Mouse (Mus musculus): Measurements from ENCODE around the gene Arhgap31. TPM values are rescaled to one million over a fixed set of nuclear protein-coding genes. Genes with fewer than 3 reads are reported as not detected.

The Arhgap31 gene
- polyA plus RNA-seq, 1 experiment from 2014 or later = 17.3 TPM

DNA sequence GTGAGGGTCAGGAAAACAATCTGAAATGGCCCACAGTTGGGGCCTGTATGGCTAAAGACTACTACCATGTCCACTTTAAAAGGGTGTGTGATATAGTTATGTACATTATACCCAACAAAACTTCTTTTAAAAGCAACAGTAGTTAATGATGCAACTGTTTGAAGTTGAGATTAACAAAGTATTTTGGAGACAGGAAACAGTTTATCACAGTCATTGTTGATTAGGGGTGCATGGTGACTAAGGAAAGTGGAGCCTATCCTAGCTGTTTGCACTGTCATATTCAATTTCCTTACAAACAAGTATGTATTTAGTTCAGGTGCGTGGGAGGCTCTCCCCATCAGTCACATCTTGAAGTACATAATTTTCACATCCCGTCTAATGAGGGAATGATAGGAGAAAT lies 47.1 kb downstream of the Arhgap31 start:
- DNase-seq (ENCODE audit: low spot score) = no peak

DNA sequence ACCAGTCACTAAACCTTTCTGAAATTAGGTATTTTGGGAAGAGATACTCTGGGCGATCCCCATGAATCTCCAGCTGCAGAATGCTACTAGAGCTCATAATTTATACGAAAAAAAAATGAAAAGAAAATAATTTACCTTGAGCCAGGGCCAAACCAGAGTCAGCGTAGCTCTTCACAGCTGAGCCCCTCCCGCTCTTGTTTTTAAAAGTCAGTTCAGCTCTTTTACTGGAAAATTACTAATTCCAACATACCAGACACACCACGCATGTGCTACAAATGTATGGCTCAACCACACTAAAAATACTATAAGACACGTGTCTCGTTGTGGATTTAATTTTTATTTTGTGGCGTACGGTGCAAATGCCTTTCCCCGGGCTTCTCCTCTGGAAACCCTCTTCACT lies 50.5 kb downstream of the Arhgap31 start:
- 57% methylated on average over 10 of the region's 10 CpGs for WGBS
- no peaks in the 10 kb centered on the region for H3K9me3 ChIP-seq (ENCODE audit: control insufficient read depth, low read length)
- peak overlapping the region; percentile 13; the same call in 1 of the 2 replicates for H3K27ac ChIP-seq (replicated peaks; ENCODE audit: low read depth, low read length)
- ATAC-seq (ENCODE audit: low read depth) = 0 out of 2 replicates have a peak, but pooled peaks have one; percentile 26
- peaks cover 12% of the 10 kb centered on the region; the same call in 1 of the 2 replicates for H3K4me1 ChIP-seq (ENCODE audit: control insufficient read depth, insufficient read depth, low read length)
- H3K4me2 ChIP-seq (ENCODE audit: low read depth, low read length) = peak overlapping the region; percentile 2; the same call in 1 of the 2 replicates
- no peaks in the 10 kb centered on the region for H3K36me3 ChIP-seq (ENCODE audit: control insufficient read depth, insufficient read depth, low read length)
- no peak overlapping the region for H3K9ac ChIP-seq (ENCODE audit: low read depth, low read length)
- H3K4me3 ChIP-seq (ENCODE audit: low read depth, low read length) = no peak overlapping the region
- peak; percentile 76 for DNase-seq (ENCODE audit: low spot score)
- H3K27me3 ChIP-seq (replicated peaks; ENCODE audit: control insufficient read depth, insufficient read depth, low read length) = no peaks in the 10 kb centered on the region

More for the DNA sequence above, 47.1 kb downstream of the Arhgap31 start:
- H3K27ac ChIP-seq (replicated peaks; ENCODE audit: low read depth, low read length) = no peak overlapping the region
- no peak overlapping the region for H3K9ac ChIP-seq (ENCODE audit: low read depth, low read length)
- no peak overlapping the region for H3K4me2 ChIP-seq (ENCODE audit: low read depth, low read length)
- H3K36me3 ChIP-seq (ENCODE audit: control insufficient read depth, insufficient read depth, low read length) = no peaks in the 10 kb centered on the region
- no peaks in the 10 kb centered on the region for H3K9me3 ChIP-seq (ENCODE audit: control insufficient read depth, low read length)
- ATAC-seq (ENCODE audit: low read depth) = no peak
- H3K4me1 ChIP-seq (ENCODE audit: control insufficient read depth, insufficient read depth, low read length) = peaks cover 18% of the 10 kb centered on the region
- H3K4me3 ChIP-seq (ENCODE audit: low read depth, low read length) = no peak overlapping the region
- 84% methylated on average over 2 of the region's 2 CpGs for WGBS
- no peaks in the 10 kb centered on the region for H3K27me3 ChIP-seq (replicated peaks; ENCODE audit: control insufficient read depth, insufficient read depth, low read length)

DNA sequence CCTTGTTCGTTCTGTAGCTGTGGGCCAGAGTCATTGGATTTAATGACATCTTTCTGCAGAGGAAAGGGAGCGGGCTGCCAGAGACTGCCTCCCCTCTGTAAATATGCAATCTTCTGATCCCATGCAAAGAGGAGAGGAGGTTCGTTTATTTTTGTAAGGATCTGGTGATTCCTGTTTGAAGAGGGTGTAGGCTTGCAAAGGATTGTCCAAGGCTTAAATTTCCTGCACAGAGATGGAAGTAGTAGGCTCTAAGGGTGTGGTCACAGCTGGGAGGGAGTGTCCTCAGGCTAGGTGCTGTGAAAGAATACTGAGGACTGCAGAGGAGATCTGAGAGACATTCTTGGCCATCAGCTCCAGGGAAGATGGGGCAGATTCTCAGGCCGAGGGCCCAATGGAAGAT lies 58.8 kb downstream of the Arhgap31 start:
- no peaks in the 10 kb centered on the region for H3K36me3 ChIP-seq (ENCODE audit: control insufficient read depth, insufficient read depth, low read length)
- no peaks in the 10 kb centered on the region for H3K9me3 ChIP-seq (ENCODE audit: control insufficient read depth, low read length)
- ATAC-seq (ENCODE audit: low read depth) (peak; percentile 62), DNase-seq (ENCODE audit: low spot score) (peak; percentile 67)
- 33% methylated on average over 4 of the region's 4 CpGs for WGBS
- no peak overlapping the region for H3K4me3 ChIP-seq (ENCODE audit: low read depth, low read length)
- H3K27me3 ChIP-seq (replicated peaks; ENCODE audit: control insufficient read depth, insufficient read depth, low read length) = no peaks in the 10 kb centered on the region
- peaks cover 32% of the 10 kb centered on the region for H3K4me1 ChIP-seq (ENCODE audit: control insufficient read depth, insufficient read depth, low read length)
- H3K4me2 ChIP-seq (ENCODE audit: low read depth, low read length) = no peak overlapping the region
- H3K27ac ChIP-seq (replicated peaks; ENCODE audit: low read depth, low read length) = peak overlapping the region; percentile 71
- no peak overlapping the region for H3K9ac ChIP-seq (ENCODE audit: low read depth, low read length)

DNA sequence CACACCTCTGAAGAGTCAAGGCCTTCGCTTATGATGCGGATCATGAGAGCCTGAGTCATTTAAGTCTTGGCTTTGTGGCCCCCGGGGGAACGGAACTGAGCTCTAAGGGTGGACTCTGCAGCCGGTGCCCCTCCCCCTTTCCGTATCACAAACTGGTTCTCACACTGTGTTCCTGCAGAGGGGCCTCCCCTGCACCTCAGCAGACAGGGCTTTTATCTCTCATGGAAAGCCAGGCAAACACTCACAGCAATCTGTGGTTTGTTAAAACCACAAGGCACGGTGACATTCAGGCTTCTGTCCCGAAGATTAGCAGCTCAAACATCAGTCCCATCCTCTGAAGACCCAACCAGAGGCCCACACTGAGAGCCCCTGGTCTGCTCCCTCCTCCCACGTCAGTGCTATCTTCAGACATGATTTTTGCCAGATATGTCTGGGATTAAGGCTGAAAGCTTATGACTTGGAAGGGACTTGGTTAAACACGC lies 59.6 kb downstream of the Arhgap31 start:
- H3K4me3 ChIP-seq (ENCODE audit: low read depth, low read length) = no peak overlapping the region
- peak; percentile 64 for DNase-seq (ENCODE audit: low spot score)
- H3K27ac ChIP-seq (replicated peaks; ENCODE audit: low read depth, low read length) = peak overlapping the region; percentile 71
- peak; percentile 16; the same call in 1 of the 2 replicates for ATAC-seq (ENCODE audit: low read depth)
- 27% methylated on average over 10 of the region's 10 CpGs for WGBS
- no peaks in the 10 kb centered on the region for H3K9me3 ChIP-seq (ENCODE audit: control insufficient read depth, low read length)
- H3K4me1 ChIP-seq (ENCODE audit: control insufficient read depth, insufficient read depth, low read length) = peaks cover 32% of the 10 kb centered on the region
- H3K36me3 ChIP-seq (ENCODE audit: control insufficient read depth, insufficient read depth, low read length) = no peaks in the 10 kb centered on the region
- no peaks in the 10 kb centered on the region for H3K27me3 ChIP-seq (replicated peaks; ENCODE audit: control insufficient read depth, insufficient read depth, low read length)
- no peak overlapping the region for H3K9ac ChIP-seq (ENCODE audit: low read depth, low read length)
- no peak overlapping the region for H3K4me2 ChIP-seq (ENCODE audit: low read depth, low read length)

DNA sequence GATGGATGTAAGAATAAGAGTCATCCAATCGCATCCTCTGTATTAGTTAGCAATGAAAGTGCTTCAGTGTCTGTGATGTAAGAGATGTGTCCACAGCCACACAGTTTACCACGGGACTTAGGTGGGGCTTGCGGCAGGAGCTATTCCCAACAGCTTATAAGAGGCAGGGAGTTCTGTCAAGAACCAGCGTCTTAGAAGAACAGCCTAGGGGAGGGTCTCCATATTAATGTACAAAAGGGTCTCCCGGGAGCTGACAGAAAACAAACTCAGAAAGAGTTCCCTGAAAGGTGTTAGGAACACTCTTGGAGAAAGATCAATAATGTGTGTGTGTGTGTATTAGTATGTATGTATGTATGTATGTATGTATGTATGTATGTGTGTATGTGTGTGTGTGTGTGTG lies 60.4 kb downstream of the Arhgap31 start:
- 74% methylated on average over 5 of the region's 5 CpGs for WGBS
- H3K4me2 ChIP-seq (ENCODE audit: low read depth, low read length) = no peak overlapping the region
- H3K4me1 ChIP-seq (ENCODE audit: control insufficient read depth, insufficient read depth, low read length) = peaks cover 32% of the 10 kb centered on the region
- ATAC-seq (ENCODE audit: low read depth) = no peak
- no peaks in the 10 kb centered on the region for H3K27me3 ChIP-seq (replicated peaks; ENCODE audit: control insufficient read depth, insufficient read depth, low read length)
- no peak for DNase-seq (ENCODE audit: low spot score)
- no peak overlapping the region for H3K27ac ChIP-seq (replicated peaks; ENCODE audit: low read depth, low read length)
- no peak overlapping the region for H3K4me3 ChIP-seq (ENCODE audit: low read depth, low read length)
- no peaks in the 10 kb centered on the region for H3K36me3 ChIP-seq (ENCODE audit: control insufficient read depth, insufficient read depth, low read length)
- H3K9me3 ChIP-seq (ENCODE audit: control insufficient read depth, low read length) = no peaks in the 10 kb centered on the region
- H3K9ac ChIP-seq (ENCODE audit: low read depth, low read length) = no peak overlapping the region

DNA sequence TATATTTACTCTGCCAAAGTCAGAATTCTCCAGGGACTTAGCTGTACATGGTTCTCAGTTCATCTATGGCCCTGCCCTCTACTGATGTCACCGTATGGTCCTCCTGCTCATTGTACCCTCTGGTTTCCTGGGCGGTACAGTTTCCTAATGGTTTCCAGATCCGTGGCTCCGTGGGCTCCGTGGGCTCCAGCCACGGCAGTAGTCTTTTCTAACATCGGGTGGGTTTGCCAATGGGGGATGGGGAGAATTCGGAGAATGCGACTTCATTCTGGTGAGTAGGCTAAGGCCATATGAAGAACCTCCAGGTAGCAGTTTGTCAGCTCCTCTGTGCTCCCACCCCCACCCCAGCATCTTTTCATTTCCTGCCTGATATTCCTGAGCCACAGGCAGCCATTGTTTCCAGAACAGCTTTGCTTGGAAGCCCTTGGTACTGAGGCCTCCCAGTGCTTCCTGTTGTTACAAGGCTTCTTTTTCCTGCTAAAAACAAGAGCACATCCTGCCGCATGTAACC lies 61.3 kb downstream of the Arhgap31 start:
- 52% methylated on average over 10 of the region's 10 CpGs for WGBS
- ATAC-seq (ENCODE audit: low read depth) (no peak), DNase-seq (ENCODE audit: low spot score) (peak; percentile 66)
- H3K9ac ChIP-seq (ENCODE audit: low read depth, low read length) = no peak overlapping the region
- H3K9me3 ChIP-seq (ENCODE audit: control insufficient read depth, low read length) = no peaks in the 10 kb centered on the region
- peak overlapping the region; percentile 65 for H3K27ac ChIP-seq (replicated peaks; ENCODE audit: low read depth, low read length)
- H3K4me2 ChIP-seq (ENCODE audit: low read depth, low read length) = 0 out of 2 replicates have a peak overlapping the region, but pooled peaks have one; percentile 0
- H3K4me3 ChIP-seq (ENCODE audit: low read depth, low read length) = no peak overlapping the region
- peaks cover 32% of the 10 kb centered on the region for H3K4me1 ChIP-seq (ENCODE audit: control insufficient read depth, insufficient read depth, low read length)
- no peaks in the 10 kb centered on the region for H3K27me3 ChIP-seq (replicated peaks; ENCODE audit: control insufficient read depth, insufficient read depth, low read length)
- no peaks in the 10 kb centered on the region for H3K36me3 ChIP-seq (ENCODE audit: control insufficient read depth, insufficient read depth, low read length)

DNA sequence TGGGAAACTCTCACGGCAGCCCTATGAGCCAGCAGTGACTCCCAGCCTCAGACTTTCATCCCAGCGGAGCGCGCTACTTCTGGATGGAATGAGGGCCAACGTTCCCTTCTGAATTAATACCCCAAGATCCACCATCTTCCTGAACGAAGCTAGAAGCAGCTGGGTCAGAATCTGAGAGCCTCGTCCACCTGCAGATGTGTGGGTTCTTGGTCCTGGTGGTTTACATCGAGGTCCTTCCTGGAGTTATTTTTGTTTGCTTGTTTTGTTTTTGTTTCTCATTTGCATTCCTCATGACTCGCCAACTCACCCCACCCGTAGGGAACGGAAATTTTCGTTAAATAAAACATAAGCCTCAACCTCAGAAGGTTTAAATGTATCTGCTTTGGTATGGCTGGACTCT lies 61.8 kb downstream of the Arhgap31 start:
- 73% methylated on average over 12 of the region's 12 CpGs for WGBS
- H3K9ac ChIP-seq (ENCODE audit: low read depth, low read length) = no peak overlapping the region
- H3K4me2 ChIP-seq (ENCODE audit: low read depth, low read length) = 0 out of 2 replicates have a peak overlapping the region, but pooled peaks have one; percentile 0
- ATAC-seq (ENCODE audit: low read depth) (no peak), DNase-seq (ENCODE audit: low spot score) (no peak)
- no peak overlapping the region for H3K4me3 ChIP-seq (ENCODE audit: low read depth, low read length)
- H3K9me3 ChIP-seq (ENCODE audit: control insufficient read depth, low read length) = no peaks in the 10 kb centered on the region
- H3K27ac ChIP-seq (replicated peaks; ENCODE audit: low read depth, low read length) = peak overlapping the region; percentile 30; the same call in 1 of the 2 replicates
- no peaks in the 10 kb centered on the region for H3K27me3 ChIP-seq (replicated peaks; ENCODE audit: control insufficient read depth, insufficient read depth, low read length)
- no peaks in the 10 kb centered on the region for H3K36me3 ChIP-seq (ENCODE audit: control insufficient read depth, insufficient read depth, low read length)
- H3K4me1 ChIP-seq (ENCODE audit: control insufficient read depth, insufficient read depth, low read length) = peaks cover 32% of the 10 kb centered on the region

DNA sequence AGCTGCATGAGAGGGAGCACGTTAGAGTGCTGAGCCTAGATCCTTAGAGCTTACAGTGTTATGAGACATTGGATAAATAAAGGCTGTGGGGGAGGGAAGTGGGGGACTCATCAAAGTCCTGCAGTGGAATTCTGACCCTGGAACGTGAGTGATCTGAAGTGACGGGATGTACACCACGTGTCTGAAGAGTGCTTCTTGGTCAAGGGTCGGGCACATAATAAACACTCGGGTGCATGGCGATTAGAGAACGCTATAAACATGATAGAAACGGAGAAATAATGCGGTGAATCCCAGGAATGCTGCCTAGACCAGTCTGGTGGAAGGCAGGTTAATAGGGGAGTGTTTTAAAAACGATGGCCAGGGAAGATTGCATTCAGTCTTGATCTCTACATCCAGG lies 63.6 kb downstream of the Arhgap31 start:
- Histone ChIP-seq H3K27me3 (replicated peaks; ENCODE audit: control insufficient read depth, insufficient read depth, low read length) (no peaks in the 10 kb centered on the region), H3K9me3 (ENCODE audit: control insufficient read depth, low read length) (no peaks in the 10 kb centered on the region), H3K36me3 (ENCODE audit: control insufficient read depth, insufficient read depth, low read length) (no peaks in the 10 kb centered on the region), H3K4me3 (ENCODE audit: low read depth, low read length) (no peak overlapping the region), H3K27ac (replicated peaks; ENCODE audit: low read depth, low read length) (no peak overlapping the region), H3K9ac (ENCODE audit: low read depth, low read length) (no peak overlapping the region), H3K4me2 (ENCODE audit: low read depth, low read length) (no peak overlapping the region), H3K4me1 (ENCODE audit: control insufficient read depth, insufficient read depth, low read length) (peaks cover 26% of the 10 kb centered on the region)
- no peak for DNase-seq (ENCODE audit: low spot score)
- 47% methylated on average over 11 of the region's 11 CpGs for WGBS
- no peak for ATAC-seq (ENCODE audit: low read depth)
